Mouse (Mus musculus) kidney, embryonic 16.5 days (tissue): ENCODE results near the gene Gp5. TPM values are rescaled to one million over a fixed set of nuclear protein-coding genes. Genes with fewer than 3 reads are reported as not detected.
"Not testable (repeated sequence)": the region's sequence is repeated elsewhere in the genome, so short reads cannot be mapped to it uniquely, and the experiment has no call there.

ENCODE experiments used
- ATAC-seq: fragments of 200-750 bp; cut with Nextera tagmentation; 2 replicates; pipeline ENCODE4 v1.8.0; 2017; ENCODE audit warnings: moderate TSS enrichment; ENCODE audit not compliant: low FRiP score, low TSS enrichment
- H3K27ac ChIP-seq: fragments of 300-500 bp; sonication (generic); 2 replicates; pipeline ENCODE4 v1.5.1; 2014; ENCODE audit warnings: low read length
- H3K27me3 ChIP-seq: fragments of 300-500 bp; sonication (generic); 2 replicates; pipeline ENCODE4 v1.6.1; 2014; ENCODE audit warnings: low read length, control low read depth, mixed read lengths; ENCODE audit not compliant: insufficient read depth
- H3K36me3 ChIP-seq: fragments of 300-500 bp; sonication (generic); 2 replicates; pipeline ENCODE4 v1.6.1; 2014; ENCODE audit warnings: low read length, control low read depth, mixed read lengths; ENCODE audit not compliant: insufficient read depth
- H3K4me1 ChIP-seq: fragments of 300-500 bp; sonication (generic); 2 replicates; pipeline ENCODE4 v1.6.1; 2014; ENCODE audit warnings: low read length, control low read depth, mixed read lengths; ENCODE audit not compliant: insufficient read depth
- H3K4me2 ChIP-seq: fragments of 300-500 bp; sonication (generic); replicated peaks from 2 replicates; pipeline ENCODE4 v1.6.1; 2014; ENCODE audit warnings: low read depth, low read length
- H3K4me3 ChIP-seq: fragments of 300-500 bp; sonication (generic); 2 replicates; pipeline ENCODE4 v1.5.1; 2014; ENCODE audit warnings: mild to moderate bottlenecking, low read length
- H3K9ac ChIP-seq: fragments of 300-500 bp; sonication (generic); replicated peaks from 2 replicates; pipeline ENCODE4 v1.6.1; 2014; ENCODE audit warnings: low read length
- H3K9me3 ChIP-seq: fragments of 300-500 bp; sonication (generic); 2 replicates; pipeline ENCODE4 v1.6.1; 2016; ENCODE audit warnings: low read length, control low read depth
- WGBS: fragments of 180-500 bp; shearing (Covaris S2); extraction: QIAGEN DNeasy Blood & Tissue Kit; methylation state at CpG from one replicate; pipeline ENCODE4 v1.1.7; 2014; 5-methylcytosine and 5-hydroxymethylcytosine counted together
- polyA plus RNA-seq: library from polyadenylated mRNA; unstranded; fragments of >200 nt; fragmentation: Nextera tagmentation; extraction: Ambion mirVana; gene quantifications from 2 replicates; pipeline ENCODE4 v1.2.1, GENCODE M21; 2015

The Gp5 gene
- polyA plus RNA-seq = 0.41 and 0.58 TPM in 2 replicates

- peaks cover 5% of the 10 kb centered on the region for H3K36me3 ChIP-seq
- H3K4me2 ChIP-seq = peak within 1 kb of the TSS; percentile 86
- ATAC-seq = no peak
- H3K27me3 ChIP-seq = peaks cover 61% of the 10 kb centered on the region
- no peak within 1 kb of the TSS for H3K9ac ChIP-seq
- no peak within 1 kb of the TSS for H3K27ac ChIP-seq
- no peaks in the 10 kb centered on the region for H3K9me3 ChIP-seq
- peak within 1 kb of the TSS; percentile 49 for H3K4me3 ChIP-seq
- peaks cover 14% of the 10 kb centered on the region for H3K4me1 ChIP-seq
Observed at GRCm38 (mm10) chr16:30310647-30311046, at the start of gene Gp5. Gene Gp5, minus strand, starts transcription at chr16:30310779.

GRCm38 (mm10) chr16:30353489-30353888 lies 42.9 kb upstream of the Gp5 start:
- not testable (repeated sequence) for ATAC-seq, H3K4me2 ChIP-seq, H3K9me3 ChIP-seq, H3K27me3 ChIP-seq, H3K4me3 ChIP-seq, H3K9ac ChIP-seq, H3K4me1 ChIP-seq, H3K27ac ChIP-seq
- H3K36me3 ChIP-seq = peaks cover 23% of the 10 kb centered on the region
- 94% methylated on average over 11 of the region's 11 CpGs for WGBS

- Histone ChIP-seq H3K27ac (no peak overlapping the region), H3K4me3 (no peak overlapping the region), H3K4me2 (no peak overlapping the region), H3K9me3 (no peaks in the 10 kb centered on the region), H3K36me3 (peaks cover 6% of the 10 kb centered on the region), H3K9ac (no peak overlapping the region), H3K4me1 (peaks cover 6% of the 10 kb centered on the region), H3K27me3 (peaks cover 26% of the 10 kb centered on the region)
- no peak for ATAC-seq
Observed at GRCm38 (mm10) chr16:30314236-30314635, 3.7 kb upstream of the Gp5 start.

- 50% methylated on average over 8 of the region's 8 CpGs for WGBS
- ATAC-seq = no peak
- H3K4me2 ChIP-seq = no peak overlapping the region; the same call in 1 of the 2 replicates
Observed at GRCm38 (mm10) chr16:30310171-30310515, 436 bp downstream of the Gp5 start.

GRCm38 (mm10) chr16:30309395-30310170 lies 996 bp downstream of the Gp5 start:
- Histone ChIP-seq H3K36me3 (no peaks in the 10 kb centered on the region), H3K27ac (no peak overlapping the region), H3K4me1 (peaks cover 14% of the 10 kb centered on the region), H3K9me3 (no peaks in the 10 kb centered on the region), H3K4me3 (peak overlapping the region; percentile 49), H3K9ac (no peak overlapping the region), H3K4me2 (peak overlapping the region; percentile 86), H3K27me3 (peaks cover 66% of the 10 kb centered on the region)
- 3% methylated on average over 34 of the region's 34 CpGs for WGBS
- ATAC-seq = no peak

More at GRCm38 (mm10) chr16:30310171-30310515, 436 bp downstream of the Gp5 start:
- H3K9me3 ChIP-seq = no peaks in the 10 kb centered on the region
- H3K4me1 ChIP-seq = peaks cover 14% of the 10 kb centered on the region
- no peak overlapping the region for H3K4me3 ChIP-seq
- H3K9ac ChIP-seq = no peak overlapping the region
- H3K27me3 ChIP-seq = peaks cover 63% of the 10 kb centered on the region
- no peak overlapping the region for H3K27ac ChIP-seq
- 0 out of 2 replicates have a peak, but pooled peaks cover 2% of the 10 kb centered on the region for H3K36me3 ChIP-seq

- WGBS = under 1% methylated on average over 72 of the region's 72 CpGs
- Histone ChIP-seq H3K9me3 (no peaks in the 10 kb centered on the region), H3K27me3 (peaks cover 68% of the 10 kb centered on the region), H3K4me2 (peak overlapping the region; percentile 86), H3K27ac (no peak overlapping the region), H3K36me3 (no peaks in the 10 kb centered on the region), H3K9ac (peak overlapping the region; percentile 60), H3K4me1 (peaks cover 14% of the 10 kb centered on the region), H3K4me3 (peak overlapping the region; percentile 49)
- ATAC-seq = peak; percentile 55
Observed at GRCm38 (mm10) chr16:30308616-30309394, 1.8 kb downstream of the Gp5 start.

- ATAC-seq = peak; percentile 28; the same call in 1 of the 2 replicates
- peak overlapping the region; percentile 86 for H3K4me2 ChIP-seq
- H3K9ac ChIP-seq = peak overlapping the region; percentile 60
- H3K4me1 ChIP-seq = peaks cover 14% of the 10 kb centered on the region
- H3K4me3 ChIP-seq = peak overlapping the region; percentile 49
- WGBS = 10% methylated on average over 29 of the region's 29 CpGs
- no peak overlapping the region for H3K27ac ChIP-seq
- H3K9me3 ChIP-seq = no peaks in the 10 kb centered on the region
- H3K27me3 ChIP-seq = peaks cover 68% of the 10 kb centered on the region
- H3K36me3 ChIP-seq = no peaks in the 10 kb centered on the region
Observed at GRCm38 (mm10) chr16:30307961-30308615, 2.5 kb downstream of the Gp5 start.

- H3K9me3 ChIP-seq = no peaks in the 10 kb centered on the region
- WGBS = 53% methylated on average over 12 of the region's 12 CpGs
- no peak for ATAC-seq
- H3K4me1 ChIP-seq = peaks cover 14% of the 10 kb centered on the region
- H3K4me2 ChIP-seq = no peak overlapping the region
- H3K27me3 ChIP-seq = peaks cover 68% of the 10 kb centered on the region
- H3K27ac ChIP-seq = no peak overlapping the region
- no peaks in the 10 kb centered on the region for H3K36me3 ChIP-seq
- no peak overlapping the region for H3K4me3 ChIP-seq
- no peak overlapping the region for H3K9ac ChIP-seq
Observed at GRCm38 (mm10) chr16:30307306-30307705, 3.3 kb downstream of the Gp5 start.

GRCm38 (mm10) chr16:30306102-30306501 lies 4.5 kb downstream of the Gp5 start:
- Histone ChIP-seq H3K4me2 (no peak overlapping the region), H3K9me3 (no peaks in the 10 kb centered on the region), H3K36me3 (no peaks in the 10 kb centered on the region), H3K27ac (no peak overlapping the region), H3K4me3 (no peak overlapping the region), H3K9ac (no peak overlapping the region), H3K27me3 (peaks cover 60% of the 10 kb centered on the region), H3K4me1 (peaks cover 14% of the 10 kb centered on the region)
- ATAC-seq = no peak
- 81% methylated on average over 4 of the region's 4 CpGs for WGBS
